Mouse (Mus musculus): ENCODE results near the gene Alg11. TPM values are rescaled to one million over a fixed set of nuclear protein-coding genes. Genes with fewer than 3 reads are reported as not detected.

Gene Alg11
- 32.3 and 38.0 TPM in 2 replicates for polyA plus RNA-seq (2016; fragmentation: Nextera tagmentation; extraction: Ambion mirVana)

DNA sequence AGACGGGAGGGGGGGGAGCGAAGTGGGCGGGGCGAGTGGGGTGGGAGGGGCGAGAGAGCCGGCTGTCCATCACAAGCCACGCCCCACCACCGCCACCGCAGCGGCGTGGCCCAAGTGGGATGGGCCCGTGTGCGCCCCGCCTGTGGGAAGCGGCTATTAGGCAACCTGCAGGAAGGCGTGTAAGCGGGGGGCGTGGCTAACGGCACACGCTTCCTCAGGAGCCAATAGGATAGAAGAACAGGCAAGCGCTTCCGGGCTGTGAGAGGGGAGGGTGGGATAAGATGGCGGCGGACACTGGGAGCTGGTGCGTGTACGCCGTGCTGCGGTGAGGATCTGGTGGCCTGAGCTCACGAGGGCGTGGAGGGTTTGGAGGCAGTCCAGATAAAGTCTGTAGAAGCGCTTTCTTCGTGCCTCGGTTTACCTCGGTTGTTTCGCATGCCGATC, at the start of gene Alg11:
Gene Alg11, plus strand, starts transcription at position 276 of the 444 bp plus-strand sequence.
- peaks cover 7% of the 10 kb centered on the region for H3K4me1 ChIP-seq
- under 1% methylated on average over 32 of the region's 36 CpGs for WGBS
- peak within 1 kb of the TSS; percentile 67 for H3K9ac ChIP-seq
- 0 out of 2 replicates have a peak, but pooled peaks cover under 1% of the 10 kb centered on the region for H3K9me3 ChIP-seq (replicated peaks)
- peaks cover 16% of the 10 kb centered on the region for H3K36me3 ChIP-seq
- H3K27me3 ChIP-seq, result peaks cover 9% of the 10 kb centered on the region
- peak within 1 kb of the TSS; percentile 66 for H3K4me3 ChIP-seq
- ATAC-seq (ENCODE audit: low FRiP score), result peak; percentile 100
- peak within 1 kb of the TSS; percentile 84 for H3K4me2 ChIP-seq (replicated peaks)
- peak within 1 kb of the TSS; percentile 12; the same call in 1 of the 2 replicates for H3K27ac ChIP-seq

DNA sequence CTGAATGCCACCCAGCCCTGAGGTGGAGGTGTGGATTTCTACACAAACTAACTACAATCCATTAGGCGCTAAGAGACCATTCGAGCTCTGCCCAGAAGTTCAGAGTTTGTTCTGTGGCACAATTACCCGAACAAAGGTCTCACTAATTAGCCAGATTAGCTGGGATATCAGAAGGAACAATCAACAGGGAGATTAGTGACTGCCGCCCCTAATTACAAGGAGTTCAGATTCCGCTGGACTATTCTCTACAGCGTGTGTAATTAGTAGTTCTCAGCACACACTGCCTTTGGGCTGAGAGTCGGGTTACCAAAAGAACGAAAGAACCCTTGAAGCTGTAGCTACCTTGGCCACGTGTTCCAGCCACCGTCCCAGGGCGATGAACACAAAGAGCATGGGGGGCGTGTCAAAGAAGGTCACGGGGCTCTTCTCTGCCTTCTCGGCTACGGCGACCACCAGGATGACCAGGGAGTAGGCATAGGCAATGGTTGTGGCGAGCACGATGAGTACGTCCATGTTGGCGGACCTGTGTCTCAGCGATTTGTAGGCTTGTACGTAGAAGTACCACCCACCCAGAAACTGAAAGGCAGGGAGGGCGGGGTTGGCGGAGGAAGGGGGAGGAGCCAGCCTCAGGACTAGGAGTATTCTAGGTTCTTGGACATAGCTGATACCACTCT, 47.4 kb upstream of the Alg11 start:
- Histone ChIP-seq H3K27me3 (no peaks in the 10 kb centered on the region), H3K9ac (no peak overlapping the region), H3K4me3 (no peak overlapping the region), H3K4me1 (no peaks in the 10 kb centered on the region), H3K9me3 (replicated peaks) (no peaks in the 10 kb centered on the region), H3K36me3 (no peaks in the 10 kb centered on the region), H3K4me2 (replicated peaks) (no peak overlapping the region), H3K27ac (no peak overlapping the region)
- peak; percentile 42; the same call in 1 of the 2 replicates for ATAC-seq (ENCODE audit: low FRiP score)
- 81% methylated on average over 24 of the region's 24 CpGs for WGBS

DNA sequence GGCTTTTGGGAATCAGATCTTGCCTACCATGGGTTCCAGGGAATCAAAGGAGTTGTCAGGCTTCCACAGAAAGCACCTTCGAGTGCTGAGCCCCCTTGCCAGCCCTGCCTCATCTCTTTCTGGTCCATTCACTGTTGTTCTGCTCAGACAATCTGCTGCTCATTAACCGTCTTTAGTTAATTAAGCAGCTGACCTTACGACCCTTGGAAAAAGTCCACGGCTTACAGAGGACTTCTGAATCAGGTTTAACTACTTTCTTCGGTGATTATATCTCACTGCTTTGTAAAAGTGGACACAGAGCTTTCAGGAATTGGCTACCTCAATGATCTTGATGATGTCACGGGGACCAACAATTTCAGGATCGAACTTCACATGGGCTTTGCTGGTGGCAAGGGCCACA, 42.8 kb upstream of the Alg11 start:
- H3K36me3 ChIP-seq, result no peaks in the 10 kb centered on the region
- no peak overlapping the region for H3K9ac ChIP-seq
- 72% methylated on average over 7 of the region's 7 CpGs for WGBS
- H3K27ac ChIP-seq, result no peak overlapping the region
- no peaks in the 10 kb centered on the region for H3K4me1 ChIP-seq
- no peak for ATAC-seq (ENCODE audit: low FRiP score)
- H3K9me3 ChIP-seq (replicated peaks), result no peaks in the 10 kb centered on the region
- no peaks in the 10 kb centered on the region for H3K27me3 ChIP-seq
- H3K4me2 ChIP-seq (replicated peaks), result no peak overlapping the region
- H3K4me3 ChIP-seq, result no peak overlapping the region

DNA sequence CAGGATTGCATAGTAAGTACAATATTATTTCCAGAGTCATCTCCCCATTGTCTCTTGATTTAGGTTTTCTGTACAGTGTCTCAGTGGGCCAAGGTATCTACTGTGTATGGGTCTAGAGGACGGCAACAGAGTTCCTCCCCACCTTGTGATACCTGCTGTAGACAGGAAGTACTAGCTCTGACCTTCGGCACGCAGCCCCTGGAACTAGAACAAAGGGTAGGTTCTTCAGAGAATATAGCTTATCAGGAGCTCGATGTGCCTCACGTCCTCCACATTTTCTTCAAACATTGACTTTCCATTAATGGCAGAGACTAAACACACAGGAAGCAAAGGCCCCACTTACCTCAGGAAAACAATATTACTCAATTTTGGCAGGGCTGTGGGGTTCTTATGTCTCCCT, 41.0 kb upstream of the Alg11 start:
- Histone ChIP-seq H3K9me3 (replicated peaks) (no peaks in the 10 kb centered on the region), H3K4me2 (replicated peaks) (no peak overlapping the region), H3K4me1 (no peaks in the 10 kb centered on the region), H3K27me3 (no peaks in the 10 kb centered on the region), H3K27ac (no peak overlapping the region), H3K9ac (no peak overlapping the region), H3K4me3 (no peak overlapping the region), H3K36me3 (no peaks in the 10 kb centered on the region)
- no peak for ATAC-seq (ENCODE audit: low FRiP score)
- WGBS, result 91% methylated on average over 5 of the region's 5 CpGs

DNA sequence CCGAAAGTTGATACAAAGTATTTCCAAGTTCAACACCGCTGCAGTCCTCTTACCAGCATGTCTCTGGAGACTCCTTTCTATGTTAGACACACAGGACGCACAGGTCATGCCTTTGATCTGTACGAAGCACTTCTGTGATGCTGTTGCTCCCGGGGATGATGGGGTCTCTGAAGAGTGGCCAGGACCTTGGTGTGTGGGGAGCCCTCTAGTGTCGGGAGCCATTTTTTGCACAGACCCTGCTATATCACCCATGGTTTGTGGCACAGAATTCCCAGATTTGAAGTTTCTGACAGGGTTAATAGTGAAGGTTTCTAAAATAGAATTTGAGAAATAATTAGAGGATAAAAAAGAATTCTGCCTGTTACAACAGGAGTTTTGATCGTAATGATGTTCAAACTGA, 38.3 kb upstream of the Alg11 start:
- 60% methylated on average over 7 of the region's 7 CpGs for WGBS
- no peak for ATAC-seq (ENCODE audit: low FRiP score)

DNA sequence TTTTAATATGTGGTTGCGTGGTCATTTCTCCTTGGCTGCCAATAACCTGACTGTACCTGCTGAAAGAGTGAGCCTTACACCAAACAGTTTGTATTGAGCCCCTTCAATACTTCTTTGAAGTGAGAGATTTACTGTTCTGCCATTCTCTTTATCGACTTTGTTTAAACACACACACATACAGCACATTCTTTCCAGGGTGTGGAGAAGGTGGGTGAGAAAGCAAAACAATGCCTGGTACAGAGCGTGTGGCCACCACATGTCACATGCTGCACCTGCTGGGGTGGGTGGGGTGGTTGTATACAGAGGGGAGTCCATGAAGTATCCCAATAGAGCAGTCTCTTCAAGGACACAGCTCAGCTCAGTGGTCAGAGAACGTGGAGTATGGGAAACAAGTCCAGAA, 35.3 kb upstream of the Alg11 start:
- Histone ChIP-seq H3K9ac (no peak overlapping the region), H3K36me3 (no peaks in the 10 kb centered on the region), H3K4me3 (no peak overlapping the region), H3K27me3 (no peaks in the 10 kb centered on the region), H3K9me3 (replicated peaks) (no peaks in the 10 kb centered on the region), H3K27ac (no peak overlapping the region), H3K4me2 (replicated peaks) (no peak overlapping the region), H3K4me1 (no peaks in the 10 kb centered on the region)
- ATAC-seq (ENCODE audit: low FRiP score), result no peak
- 80% methylated on average over 4 of the region's 4 CpGs for WGBS

More for the DNA sequence above, 38.3 kb upstream of the Alg11 start:
- H3K4me1 ChIP-seq, result no peaks in the 10 kb centered on the region
- H3K4me2 ChIP-seq (replicated peaks), result no peak overlapping the region
- no peaks in the 10 kb centered on the region for H3K36me3 ChIP-seq
- no peak overlapping the region for H3K9ac ChIP-seq
- H3K27ac ChIP-seq, result no peak overlapping the region
- H3K27me3 ChIP-seq, result no peaks in the 10 kb centered on the region
- no peaks in the 10 kb centered on the region for H3K9me3 ChIP-seq (replicated peaks)
- no peak overlapping the region for H3K4me3 ChIP-seq

DNA sequence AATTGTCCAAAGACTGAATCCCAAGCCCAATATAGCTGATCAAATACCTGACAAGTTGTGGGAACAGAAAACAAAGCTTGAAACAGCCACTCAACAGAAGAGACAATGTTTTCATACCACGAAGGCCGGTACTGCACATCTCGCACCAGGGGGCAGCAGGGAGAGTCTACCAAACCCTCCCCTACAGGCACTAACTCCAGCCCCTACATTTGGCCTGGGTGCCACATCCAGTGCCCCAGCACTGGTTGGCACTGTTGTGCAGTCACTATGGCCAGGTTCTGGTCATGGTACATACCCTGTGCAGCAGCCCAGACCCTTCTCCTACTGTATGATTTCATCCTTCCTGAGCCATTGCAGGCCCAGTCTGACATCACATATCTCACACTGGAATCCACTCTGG, 31.5 kb upstream of the Alg11 start:
- Histone ChIP-seq H3K4me3 (no peak overlapping the region), H3K27me3 (no peaks in the 10 kb centered on the region), H3K9me3 (replicated peaks) (no peaks in the 10 kb centered on the region), H3K36me3 (no peaks in the 10 kb centered on the region), H3K4me1 (no peaks in the 10 kb centered on the region), H3K4me2 (replicated peaks) (no peak overlapping the region), H3K27ac (no peak overlapping the region), H3K9ac (no peak overlapping the region)
- ATAC-seq (ENCODE audit: low FRiP score), result no peak
- WGBS, result 95% methylated on average over 3 of the region's 3 CpGs

DNA sequence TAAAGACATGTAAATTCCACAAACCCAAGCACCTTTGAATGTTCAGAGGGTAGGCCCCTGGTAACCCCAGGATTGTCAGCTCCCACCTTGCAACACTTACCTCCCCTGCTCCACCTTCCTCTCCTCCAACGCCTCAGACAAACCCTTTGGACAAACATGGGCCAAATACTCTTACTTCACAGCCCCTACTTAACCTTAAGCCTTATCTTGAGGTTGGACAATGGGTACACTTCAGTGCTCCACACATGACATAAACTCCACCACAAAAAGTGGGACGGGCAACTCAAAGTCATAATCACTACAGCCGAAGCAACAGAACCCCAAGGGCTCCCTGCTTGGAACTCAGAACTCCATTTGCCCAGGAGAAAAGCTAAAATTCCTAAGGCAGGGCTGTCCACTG, 29.5 kb upstream of the Alg11 start:
- Histone ChIP-seq H3K27ac (no peak overlapping the region), H3K4me2 (replicated peaks) (no peak overlapping the region), H3K4me1 (no peaks in the 10 kb centered on the region), H3K9me3 (replicated peaks) (no peaks in the 10 kb centered on the region), H3K36me3 (no peaks in the 10 kb centered on the region), H3K4me3 (no peak overlapping the region), H3K9ac (no peak overlapping the region), H3K27me3 (no peaks in the 10 kb centered on the region)
- no peak for ATAC-seq (ENCODE audit: low FRiP score)
- 92% methylated on average over 3 of the region's 3 CpGs for WGBS

DNA sequence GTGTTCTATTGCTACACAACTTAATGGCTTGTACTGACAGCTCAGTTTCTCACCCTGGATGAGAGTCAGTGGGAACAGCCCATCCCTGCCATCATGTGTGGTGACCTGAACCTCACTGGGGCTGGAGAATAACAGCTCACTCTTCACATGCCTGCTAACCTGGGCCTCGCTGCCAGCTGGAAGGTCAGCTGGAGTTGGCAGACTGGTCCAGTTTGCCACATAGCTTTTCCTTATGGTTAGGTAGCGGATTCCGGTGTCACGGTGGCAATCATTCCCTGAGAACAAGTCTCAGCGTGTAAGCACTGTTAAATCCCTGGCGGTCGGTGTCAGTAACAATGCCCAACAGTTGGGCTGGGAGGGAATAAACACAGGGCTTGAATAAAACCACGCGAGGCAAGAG, 24.4 kb upstream of the Alg11 start:
- H3K36me3 ChIP-seq, result no peaks in the 10 kb centered on the region
- no peak overlapping the region for H3K27ac ChIP-seq
- H3K27me3 ChIP-seq, result peaks cover 4% of the 10 kb centered on the region; the same call in 1 of the 2 replicates
- no peaks in the 10 kb centered on the region for H3K9me3 ChIP-seq (replicated peaks)
- no peak overlapping the region for H3K4me3 ChIP-seq
- 89% methylated on average over 9 of the region's 9 CpGs for WGBS
- no peak for ATAC-seq (ENCODE audit: low FRiP score)
- no peak overlapping the region for H3K9ac ChIP-seq
- no peak overlapping the region for H3K4me2 ChIP-seq (replicated peaks)
- peaks cover 10% of the 10 kb centered on the region for H3K4me1 ChIP-seq

DNA sequence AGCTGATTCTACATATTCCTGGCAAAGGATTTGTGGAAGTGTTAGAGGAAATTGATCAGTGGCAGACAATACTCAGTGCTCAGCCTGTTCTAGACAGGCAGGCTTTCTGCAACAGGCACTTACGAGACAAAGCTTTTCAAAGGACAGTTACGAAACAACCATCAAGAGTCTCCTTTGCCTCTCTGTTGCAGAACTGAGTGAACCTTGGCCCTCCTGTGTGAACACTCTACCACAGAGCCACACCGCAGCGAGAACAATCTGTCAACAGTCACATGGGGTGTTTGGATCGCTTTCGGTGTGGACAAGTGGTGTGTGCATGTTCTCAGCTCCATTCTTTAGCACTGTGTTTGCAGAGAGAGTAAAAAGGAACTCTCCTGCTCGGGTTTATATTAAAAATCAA, 23.5 kb upstream of the Alg11 start:
- Histone ChIP-seq H3K36me3 (no peaks in the 10 kb centered on the region), H3K4me1 (peaks cover 10% of the 10 kb centered on the region)

DNA sequence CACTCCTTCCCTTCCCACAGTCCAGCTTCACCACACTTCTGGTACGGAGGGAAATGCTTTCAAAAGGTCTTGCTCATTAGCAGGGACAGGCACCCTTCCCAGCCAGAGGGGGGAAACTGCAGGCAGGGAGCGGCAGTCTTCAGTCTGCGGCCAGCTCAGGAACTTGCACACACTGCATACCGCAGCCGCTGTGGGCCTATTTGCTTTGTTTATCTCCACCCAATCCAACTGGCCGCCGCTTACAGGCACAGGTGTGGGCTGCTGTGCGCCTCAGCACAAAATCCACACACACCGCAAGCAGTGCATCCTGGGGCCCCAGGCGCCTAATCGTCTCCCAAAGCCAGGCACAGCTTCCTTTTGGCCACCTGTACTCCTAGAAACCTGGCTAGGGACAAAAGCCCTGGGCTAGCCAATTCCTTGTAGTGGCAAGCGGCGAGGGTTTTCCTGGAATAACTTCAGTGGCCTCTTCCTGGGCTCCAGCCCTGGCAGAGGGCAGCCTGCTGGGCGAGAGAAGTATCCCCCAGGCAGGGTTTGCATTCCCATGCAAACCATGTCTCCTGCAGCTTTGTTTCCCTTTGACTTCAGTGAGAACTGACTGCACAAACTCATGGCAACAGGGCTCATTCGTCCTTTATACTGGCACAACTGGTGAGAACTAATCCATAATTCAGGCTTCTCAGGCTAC, 20.9 kb upstream of the Alg11 start:
- peaks cover 4% of the 10 kb centered on the region; the same call in 1 of the 2 replicates for H3K27me3 ChIP-seq
- H3K4me3 ChIP-seq, result no peak overlapping the region
- peak overlapping the region; percentile 24; the same call in 1 of the 2 replicates for H3K4me2 ChIP-seq (replicated peaks)
- peaks cover 19% of the 10 kb centered on the region for H3K4me1 ChIP-seq
- no peak overlapping the region for H3K27ac ChIP-seq
- no peak overlapping the region for H3K9ac ChIP-seq
- ATAC-seq (ENCODE audit: low FRiP score), result no peak
- 15% methylated on average over 15 of the region's 15 CpGs for WGBS
- no peaks in the 10 kb centered on the region for H3K36me3 ChIP-seq
- H3K9me3 ChIP-seq (replicated peaks), result no peaks in the 10 kb centered on the region

More for the DNA sequence above, 23.5 kb upstream of the Alg11 start:
- H3K9me3 ChIP-seq (replicated peaks), result no peaks in the 10 kb centered on the region
- H3K27ac ChIP-seq, result no peak overlapping the region
- no peak overlapping the region for H3K9ac ChIP-seq
- no peak overlapping the region for H3K4me3 ChIP-seq
- 77% methylated on average over 7 of the region's 7 CpGs for WGBS
- no peak for ATAC-seq (ENCODE audit: low FRiP score)
- no peak overlapping the region for H3K4me2 ChIP-seq (replicated peaks)
- peaks cover 4% of the 10 kb centered on the region; the same call in 1 of the 2 replicates for H3K27me3 ChIP-seq

DNA sequence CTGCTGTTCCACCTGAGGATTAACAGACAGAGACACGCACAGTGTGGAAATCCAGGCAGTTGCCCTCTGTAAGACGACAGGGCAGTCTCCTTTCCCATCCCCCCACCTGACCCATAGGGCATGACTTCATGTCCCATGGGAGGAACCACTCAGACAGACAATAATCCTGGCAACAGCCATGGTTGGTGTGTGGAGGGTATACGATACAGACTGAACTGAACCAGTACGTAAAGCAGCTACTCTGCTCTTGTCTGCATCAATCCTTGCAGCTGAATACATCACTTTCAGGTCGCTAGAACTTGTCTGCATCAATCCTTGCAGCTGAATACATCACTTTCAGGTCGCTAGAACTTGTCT, 20.4 kb upstream of the Alg11 start:
- H3K27me3 ChIP-seq, result peaks cover 4% of the 10 kb centered on the region; the same call in 1 of the 2 replicates
- H3K4me1 ChIP-seq, result peaks cover 19% of the 10 kb centered on the region
- no peaks in the 10 kb centered on the region for H3K9me3 ChIP-seq (replicated peaks)
- 29% methylated on average over 6 of the region's 6 CpGs for WGBS
- H3K36me3 ChIP-seq, result no peaks in the 10 kb centered on the region
- no peak overlapping the region for H3K4me3 ChIP-seq
- H3K4me2 ChIP-seq (replicated peaks), result no peak overlapping the region
- no peak overlapping the region for H3K27ac ChIP-seq
- ATAC-seq (ENCODE audit: low FRiP score), result no peak
- H3K9ac ChIP-seq, result no peak overlapping the region
